Mouse (Mus musculus) CH12.LX (cell line): Measurements from ENCODE around the gene Tspan32.
A peak's percentile ranks its signal among the peaks of the same experiment; 100 is the strongest.

Source experiments
- CTCF ChIP-seq, 2 experiments: IDR thresholded peaks in 1 of 2; conservative IDR thresholded peaks in 1 of 2; 2 replicates each; pipeline ENCODE4 v1.5.1; 2011 to 2012; ENCODE audit warnings: low read depth in 2 of 2, low read length in 2 of 2, improper control_type of control experiment in 1 of 2, inconsistent platforms in 1 of 2, mild to moderate bottlenecking in 1 of 2, moderate library complexity in 1 of 2
- ELF1 ChIP-seq: IDR thresholded peaks from 2 replicates; pipeline ENCODE4 v1.6.1; 2014; ENCODE audit warnings: low read depth, mild to moderate bottlenecking, inconsistent platforms, low read length, improper control_type of control experiment
- ETS1 ChIP-seq: conservative IDR thresholded peaks from 2 replicates; pipeline ENCODE4 v1.6.1; 2012; ENCODE audit warnings: low read depth, mild to moderate bottlenecking, inconsistent platforms, low read length, improper control_type of control experiment, moderate library complexity
- MAFK ChIP-seq: IDR thresholded peaks from 2 replicates; pipeline ENCODE4 v1.6.1; 2011; ENCODE audit warnings: low read length, improper control_type of control experiment; ENCODE audit not compliant: insufficient replicate concordance
- MEF2A ChIP-seq: IDR thresholded peaks from 2 replicates; pipeline ENCODE4 v1.6.1; 2014; ENCODE audit warnings: low read depth, mild to moderate bottlenecking, inconsistent platforms, low read length, improper control_type of control experiment, borderline replicate concordance
- MYC ChIP-seq: IDR thresholded peaks from 2 replicates; pipeline ENCODE4 v1.6.1; 2011; ENCODE audit warnings: low read depth, mild to moderate bottlenecking, improper control_type of control experiment, low read length
- POLR2A ChIP-seq: IDR thresholded peaks from 2 replicates; pipeline ENCODE4 v1.6.1; 2011; ENCODE audit warnings: low read depth, mild to moderate bottlenecking, improper control_type of control experiment, low read length
- SIN3A ChIP-seq: IDR thresholded peaks from 2 replicates; pipeline ENCODE4 v1.6.1; 2012; ENCODE audit warnings: low read length, improper control_type of control experiment, inconsistent platforms
- USF1 ChIP-seq: IDR thresholded peaks from 2 replicates; pipeline ENCODE4 v1.6.1; 2014; ENCODE audit warnings: low read depth, mild to moderate bottlenecking, inconsistent platforms, low read length, improper control_type of control experiment

- TF ChIP-seq CTCF (conservative IDR thresholded peaks at IDR 0.05 in 1 of 2, IDR thresholded peaks at IDR 0.05 in 1 of 2; ENCODE audit: low read depth in 2 of 2, low read length in 2 of 2) (no peak), USF1 (no peak), POLR2A (no peak), MAFK (peak; percentile 43; the same call in 1 of the 2 replicates), ETS1 (0 out of 2 replicates have a peak, but pooled peaks have one; percentile 14), ELF1 (no peak), SIN3A (no peak), MYC (no peak), MEF2A (no peak)
Observed at GRCm38 (mm10) chr7:143037306-143037705, 32.5 kb downstream of the Tspan32 start.
